Mouse (Mus musculus) heart, adult 18-20 months (tissue): ENCODE data around the gene Pdgfa. TPM values are rescaled to one million over a fixed set of nuclear protein-coding genes. Genes with fewer than 3 reads are reported as not detected.

Experiments
- total RNA-seq, 2 experiments: library from RNA; stranded (reverse); gene quantifications; 2 replicates each; pipeline ENCODE4 v1.2.3; 2021

Pdgfa gene
- total RNA-seq, 2 experiments from 2014 or later = 15.5 to 21.7 TPM

Other genes starting within 250 kb of the Pdgfa start
- gene Fam20c, start 242.9 kb downstream of the Pdgfa start, total RNA-seq = 10 to 100 TPM; 10.3 to 13.9 TPM
- not detected for gene Gm5294, start 177.3 kb downstream of the Pdgfa start, total RNA-seq
- 1 to 10 TPM; 1.5 to 2.0 TPM for gene Prkar1b, start 152.6 kb upstream of the Pdgfa start, total RNA-seq
- gene Dnaaf5, start 152.9 kb upstream of the Pdgfa start, total RNA-seq = 10 to 100 TPM; 13.5 to 19.7 TPM
- gene Sun1, start 203.3 kb upstream of the Pdgfa start, total RNA-seq = 10 to 100 TPM; 48.3 to 56.7 TPM